Mouse (Mus musculus): Measurements from ENCODE around the gene Esrrg. TPM values are rescaled to one million over a fixed set of nuclear protein-coding genes. Genes with fewer than 3 reads are reported as not detected.

Gene Esrrg
- polyA plus RNA-seq, 1 experiment, result not detected

DNA sequence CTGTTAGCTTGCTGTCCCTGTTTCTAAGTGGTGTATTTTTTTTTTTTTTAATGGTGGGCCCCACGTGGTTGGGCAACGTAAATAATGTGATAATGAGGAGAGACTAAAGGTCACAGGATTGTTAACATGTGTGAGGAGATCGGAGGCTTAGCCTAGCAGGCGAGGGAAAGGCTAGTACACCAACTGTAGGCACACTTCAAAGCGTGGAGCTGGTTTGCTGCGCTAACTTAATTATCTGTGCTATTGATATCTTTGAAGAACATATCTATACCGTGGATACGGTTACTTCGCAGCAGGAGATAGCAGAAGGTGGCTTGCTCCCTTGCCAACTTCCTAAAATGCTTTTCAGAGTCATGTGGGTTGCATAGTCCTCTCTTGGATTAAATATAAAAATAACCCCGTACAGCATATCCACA is 66.2 kb downstream of the Esrrg start:
- no peaks in the 10 kb centered on the region for H3K27me3 ChIP-seq (ENCODE audit: control insufficient read depth, insufficient read depth, insufficient read length)
- H3K36me3 ChIP-seq (ENCODE audit: control insufficient read depth, insufficient read depth), result no peaks in the 10 kb centered on the region
- no peaks in the 10 kb centered on the region for H3K79me2 ChIP-seq (ENCODE audit: control insufficient read depth, insufficient read depth)
- no peak overlapping the region for H3ac ChIP-seq (ENCODE audit: control insufficient read depth, insufficient read length, low read depth)
- H3K79me3 ChIP-seq (ENCODE audit: low read depth), result no peaks in the 10 kb centered on the region
- TF ChIP-seq CEBPB (IDR thresholded peaks at IDR 0.05; ENCODE audit: low read depth) (no peak), MYOD1 (IDR thresholded peaks at IDR 0.05; ENCODE audit: control insufficient read depth, insufficient read length, low read depth) (no peak), FOSL1 (IDR thresholded peaks at IDR 0.05; ENCODE audit: insufficient read depth, low read length, poor library complexity, severe bottlenecking) (no peak), MYOG (IDR thresholded peaks at IDR 0.05; ENCODE audit: control insufficient read depth, extremely low read depth, insufficient read length) (no peak), USF1 (IDR thresholded peaks at IDR 0.05; ENCODE audit: low read depth) (no peak), MAX (IDR thresholded peaks at IDR 0.05) (no peak), CTCF (IDR thresholded peaks at IDR 0.05; ENCODE audit: control insufficient read depth, insufficient read depth, insufficient read length) (no peak)
- H3K4me3 ChIP-seq (ENCODE audit: insufficient read depth, poor library complexity, severe bottlenecking), result no peak overlapping the region

DNA sequence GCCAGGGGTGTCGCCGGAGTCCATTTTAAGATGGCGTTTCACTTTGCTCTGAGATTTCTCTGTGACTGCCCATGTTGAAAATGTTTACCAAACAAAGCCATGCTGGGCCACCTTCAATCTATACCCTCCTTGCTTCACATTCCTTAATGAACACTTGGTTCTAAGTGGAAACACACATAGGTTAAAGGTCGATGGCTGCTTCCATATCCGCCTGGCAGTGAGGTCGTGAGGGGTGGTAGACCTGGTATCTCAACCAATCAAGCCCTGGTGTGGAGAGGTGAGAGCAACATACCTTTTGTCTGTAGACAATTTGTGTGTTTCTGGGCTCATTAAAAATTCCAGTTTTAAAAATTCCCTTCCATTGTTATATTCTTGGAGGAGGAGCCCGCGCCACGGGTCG is 68.0 kb downstream of the Esrrg start:
- TF ChIP-seq FOSL1 (IDR thresholded peaks at IDR 0.05; ENCODE audit: insufficient read depth, low read length, poor library complexity, severe bottlenecking), result no peak
- no peak for TF ChIP-seq USF1 (IDR thresholded peaks at IDR 0.05; ENCODE audit: low read depth)
- TF ChIP-seq CEBPB (IDR thresholded peaks at IDR 0.05; ENCODE audit: low read depth), result no peak
- TF ChIP-seq MYOG (IDR thresholded peaks at IDR 0.05; ENCODE audit: control insufficient read depth, extremely low read depth, insufficient read length), result no peak
- TF ChIP-seq CTCF (IDR thresholded peaks at IDR 0.05; ENCODE audit: control insufficient read depth, insufficient read depth, insufficient read length), result no peak
- no peak for TF ChIP-seq MYOD1 (IDR thresholded peaks at IDR 0.05; ENCODE audit: control insufficient read depth, insufficient read length, low read depth)
- Histone ChIP-seq H3ac (ENCODE audit: control insufficient read depth, insufficient read length, low read depth) (no peak overlapping the region), H3K79me2 (ENCODE audit: control insufficient read depth, insufficient read depth) (no peaks in the 10 kb centered on the region), H3K27me3 (ENCODE audit: control insufficient read depth, insufficient read depth, insufficient read length) (no peaks in the 10 kb centered on the region), H3K79me3 (ENCODE audit: low read depth) (no peaks in the 10 kb centered on the region), H3K36me3 (ENCODE audit: control insufficient read depth, insufficient read depth) (no peaks in the 10 kb centered on the region), H3K4me3 (ENCODE audit: insufficient read depth, poor library complexity, severe bottlenecking) (no peak overlapping the region)

DNA sequence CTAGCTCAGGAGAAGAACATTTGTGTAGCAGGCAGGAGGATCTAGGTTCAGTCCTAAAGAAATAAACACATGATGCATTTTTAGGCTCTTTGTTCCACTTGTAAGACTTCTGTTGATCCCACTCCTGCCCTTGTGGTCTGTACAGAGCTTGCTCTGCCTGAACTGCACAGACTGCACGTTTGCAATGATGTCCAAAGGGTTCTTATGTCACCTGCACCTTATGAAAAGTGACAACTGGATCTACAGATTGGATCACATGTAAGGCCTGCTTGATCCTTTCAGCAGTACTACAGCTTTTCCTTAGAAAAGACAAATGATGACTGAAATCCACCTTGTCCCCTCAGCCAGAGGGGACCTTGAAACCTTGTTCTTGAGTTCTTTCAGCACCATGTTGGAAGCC is 70.7 kb downstream of the Esrrg start:
- H3K79me2 ChIP-seq (ENCODE audit: control insufficient read depth, insufficient read depth), result no peaks in the 10 kb centered on the region
- H3ac ChIP-seq (ENCODE audit: control insufficient read depth, insufficient read length, low read depth), result no peak overlapping the region
- TF ChIP-seq MYOD1 (IDR thresholded peaks at IDR 0.05; ENCODE audit: control insufficient read depth, insufficient read length, low read depth) (no peak), CTCF (IDR thresholded peaks at IDR 0.05; ENCODE audit: control insufficient read depth, insufficient read depth, insufficient read length) (no peak), MAX (IDR thresholded peaks at IDR 0.05) (no peak), CEBPB (IDR thresholded peaks at IDR 0.05; ENCODE audit: low read depth) (no peak), MYOG (IDR thresholded peaks at IDR 0.05; ENCODE audit: control insufficient read depth, extremely low read depth, insufficient read length) (no peak), FOSL1 (IDR thresholded peaks at IDR 0.05; ENCODE audit: insufficient read depth, low read length, poor library complexity, severe bottlenecking) (no peak), USF1 (IDR thresholded peaks at IDR 0.05; ENCODE audit: low read depth) (no peak)
- H3K4me3 ChIP-seq (ENCODE audit: insufficient read depth, poor library complexity, severe bottlenecking), result no peak overlapping the region
- no peaks in the 10 kb centered on the region for H3K27me3 ChIP-seq (ENCODE audit: control insufficient read depth, insufficient read depth, insufficient read length)
- no peaks in the 10 kb centered on the region for H3K36me3 ChIP-seq (ENCODE audit: control insufficient read depth, insufficient read depth)
- H3K79me3 ChIP-seq (ENCODE audit: low read depth), result no peaks in the 10 kb centered on the region

DNA sequence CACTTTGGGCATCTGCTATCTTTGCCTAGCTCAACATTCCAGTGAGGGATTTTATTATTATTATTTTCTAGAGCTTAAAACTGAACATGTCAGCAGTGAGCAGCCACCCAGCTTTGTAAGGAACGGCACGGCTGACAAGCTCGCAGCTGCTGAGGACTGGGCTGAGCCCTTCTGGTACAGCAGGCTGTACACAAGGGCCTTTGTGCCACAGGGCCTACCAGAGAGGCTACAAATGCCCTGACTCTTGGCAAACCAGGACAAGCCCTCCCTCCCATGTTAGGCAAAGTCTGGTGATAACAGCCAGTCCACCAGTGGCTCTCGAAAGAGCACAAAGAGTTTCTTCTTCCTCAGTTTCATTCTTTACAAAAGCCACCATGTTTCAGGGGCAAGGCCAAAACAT is 75.9 kb downstream of the Esrrg start:
- Histone ChIP-seq H3ac (ENCODE audit: control insufficient read depth, insufficient read length, low read depth) (no peak overlapping the region), H3K79me2 (ENCODE audit: control insufficient read depth, insufficient read depth) (no peaks in the 10 kb centered on the region), H3K4me3 (ENCODE audit: insufficient read depth, poor library complexity, severe bottlenecking) (no peak overlapping the region), H3K27me3 (ENCODE audit: control insufficient read depth, insufficient read depth, insufficient read length) (no peaks in the 10 kb centered on the region), H3K79me3 (ENCODE audit: low read depth) (no peaks in the 10 kb centered on the region), H3K36me3 (ENCODE audit: control insufficient read depth, insufficient read depth) (no peaks in the 10 kb centered on the region)
- no peak for TF ChIP-seq CEBPB (IDR thresholded peaks at IDR 0.05; ENCODE audit: low read depth)
- TF ChIP-seq FOSL1 (IDR thresholded peaks at IDR 0.05; ENCODE audit: insufficient read depth, low read length, poor library complexity, severe bottlenecking), result no peak
- TF ChIP-seq MYOG (IDR thresholded peaks at IDR 0.05; ENCODE audit: control insufficient read depth, extremely low read depth, insufficient read length), result no peak
- no peak for TF ChIP-seq MYOD1 (IDR thresholded peaks at IDR 0.05; ENCODE audit: control insufficient read depth, insufficient read length, low read depth)
- no peak for TF ChIP-seq USF1 (IDR thresholded peaks at IDR 0.05; ENCODE audit: low read depth)
- no peak for TF ChIP-seq CTCF (IDR thresholded peaks at IDR 0.05; ENCODE audit: control insufficient read depth, insufficient read depth, insufficient read length)
- no peak for TF ChIP-seq MAX (IDR thresholded peaks at IDR 0.05)

DNA sequence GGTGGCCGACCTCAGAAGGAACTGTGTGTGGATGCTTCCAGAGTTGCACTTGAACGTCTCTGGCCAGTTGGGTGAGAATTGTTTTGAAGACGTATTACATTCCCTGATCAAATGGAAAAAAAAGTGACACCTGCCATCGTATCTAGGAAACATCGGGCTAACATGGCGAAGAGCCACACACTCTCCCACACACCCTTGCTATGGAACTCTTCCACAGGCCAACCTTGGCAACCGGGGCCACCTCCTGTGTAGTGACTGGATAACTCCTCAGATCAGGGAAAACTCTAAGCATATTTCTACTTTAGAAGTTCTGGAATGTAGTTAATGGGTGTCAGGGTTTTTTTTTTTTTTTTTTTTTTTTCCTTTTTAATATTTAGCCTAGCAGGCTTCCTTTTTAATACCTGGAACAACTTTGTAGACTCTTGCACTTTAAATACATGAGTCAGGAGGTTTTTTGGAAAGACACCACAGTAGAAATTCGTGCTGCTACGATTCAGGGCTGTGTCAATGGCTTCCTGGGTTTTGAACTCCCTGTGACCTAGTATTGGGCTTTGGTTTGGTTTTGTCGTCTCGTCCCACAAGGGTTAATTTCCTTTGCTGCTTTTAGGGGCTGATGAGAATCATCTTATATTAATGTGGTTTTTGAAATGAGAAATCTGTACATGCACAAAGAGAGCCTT is 83.4 kb downstream of the Esrrg start:
- Histone ChIP-seq H3ac (ENCODE audit: control insufficient read depth, insufficient read length, low read depth) (no peak overlapping the region), H3K79me2 (ENCODE audit: control insufficient read depth, insufficient read depth) (no peaks in the 10 kb centered on the region), H3K27me3 (ENCODE audit: control insufficient read depth, insufficient read depth, insufficient read length) (no peaks in the 10 kb centered on the region), H3K4me3 (ENCODE audit: insufficient read depth, poor library complexity, severe bottlenecking) (no peak overlapping the region), H3K79me3 (ENCODE audit: low read depth) (no peaks in the 10 kb centered on the region), H3K36me3 (ENCODE audit: control insufficient read depth, insufficient read depth) (no peaks in the 10 kb centered on the region)
- no peak for TF ChIP-seq USF1 (IDR thresholded peaks at IDR 0.05; ENCODE audit: low read depth)
- no peak for TF ChIP-seq MYOD1 (IDR thresholded peaks at IDR 0.05; ENCODE audit: control insufficient read depth, insufficient read length, low read depth)
- no peak for TF ChIP-seq MYOG (IDR thresholded peaks at IDR 0.05; ENCODE audit: control insufficient read depth, extremely low read depth, insufficient read length)
- TF ChIP-seq MAX (IDR thresholded peaks at IDR 0.05), result no peak
- no peak for TF ChIP-seq CEBPB (IDR thresholded peaks at IDR 0.05; ENCODE audit: low read depth)
- TF ChIP-seq FOSL1 (IDR thresholded peaks at IDR 0.05; ENCODE audit: insufficient read depth, low read length, poor library complexity, severe bottlenecking), result no peak
- no peak for TF ChIP-seq CTCF (IDR thresholded peaks at IDR 0.05; ENCODE audit: control insufficient read depth, insufficient read depth, insufficient read length)

Data from C2C12 (cell line).